ENCODE assay signal across 21 mouse cellular contexts in genomic region chr5:99327019-99327418, GRCm38 (mm10).
DNase-seq lines count a peak whose midpoint lies in the region; ATAC-seq lines count a peak whose summit lies in the region.
"Had no signal": no experiment of that assay in that cellular context is flagged by ENCODE, and none has a peak within 500 bp of the region (broad histone marks: within the 10 kb centered on the region; RNA-seq: fewer than 3 reads in every experiment).

No protein-coding gene starts in this region.

- H3K27ac ChIP-seq in kidney, embryonic 16.5 days (ENCODE audit: low read length), result no peak overlapping the region
- 0 out of 2 replicates have a peak overlapping the region, but pooled peaks have one; percentile 19 for H3K27ac ChIP-seq in intestine, embryonic 15.5 days
- H3K27ac ChIP-seq: embryonic facial prominence, embryonic 12.5 days; forebrain, embryonic 15.5 days; heart, embryonic 13.5 days had no signal

- intact Hi-C loops in left cerebral cortex, postnatal 10 days (cut with DNase I), result no loop called here

- H3K9me3 ChIP-seq in kidney, embryonic 16.5 days (ENCODE audit: low read length), result no peaks in the 10 kb centered on the region
- H3K9me3 ChIP-seq in intestine, embryonic 15.5 days, result no peaks in the 10 kb centered on the region
- H3K9me3 ChIP-seq: embryonic facial prominence, embryonic 12.5 days; forebrain, embryonic 15.5 days; heart, embryonic 13.5 days; megakaryocyte, embryonic 14.5 days had no signal

- ATAC-seq in kidney, embryonic 16.5 days (ENCODE audit: low FRiP score, low TSS enrichment), result no peak
- peak; percentile 70 for ATAC-seq in intestine, embryonic 15.5 days
- ATAC-seq in monocyte, adult 5-6 weeks (replicated peaks; ENCODE audit: insufficient number of reproducible peaks, low FRiP score, low TSS enrichment, poor library complexity, severe bottlenecking), result peak; percentile 92
- ATAC-seq: activated CD4-positive, CD25-positive, alpha-beta regulatory T cell, adult 4 months; forebrain, embryonic 15.5 days; inflammation-experienced regulatory T-cells, adult 6 months; midbrain, embryonic 16.5 days; Patski had no signal

- H3K4me3 ChIP-seq in kidney, embryonic 16.5 days (ENCODE audit: low read length), result no peak overlapping the region
- no peak overlapping the region for H3K4me3 ChIP-seq in intestine, embryonic 15.5 days (replicated peaks)
- H3K4me3 ChIP-seq: embryonic facial prominence, embryonic 12.5 days; forebrain, embryonic 15.5 days; heart, embryonic 13.5 days; megakaryocyte, embryonic 14.5 days had no signal

- no peaks in the 10 kb centered on the region for H3K4me1 ChIP-seq in kidney, embryonic 16.5 days (ENCODE audit: insufficient read depth, low read length)
- H3K4me1 ChIP-seq in intestine, embryonic 15.5 days (replicated peaks), result no peaks in the 10 kb centered on the region; the same call in 1 of the 2 replicates
- H3K4me1 ChIP-seq: embryonic facial prominence, embryonic 12.5 days; forebrain, embryonic 15.5 days had no signal

- H3K27me3 ChIP-seq in kidney, embryonic 16.5 days (ENCODE audit: insufficient read depth, low read length), result no peaks in the 10 kb centered on the region
- H3K27me3 ChIP-seq in intestine, embryonic 15.5 days (replicated peaks), result no peaks in the 10 kb centered on the region
- H3K27me3 ChIP-seq: embryonic facial prominence, embryonic 12.5 days; forebrain, embryonic 15.5 days; heart, embryonic 13.5 days; megakaryocyte, embryonic 14.5 days had no signal

- DNase-seq in kidney, adult 9 months, result peak; percentile 38
- peak; percentile 3 for DNase-seq in 416B (ENCODE audit: low read depth)
- DNase-seq in adrenal gland, postnatal 10 days, result no peak
- no peak for DNase-seq in left cerebral cortex, postnatal 10 days (ENCODE audit: extremely low spot score in 1 of 2, low spot score in 2 of 2)
- no peak for DNase-seq in spleen, adult 12 weeks (ENCODE audit: low spot score)
- DNase-seq: adrenal gland, postnatal 25 days; cerebellum, adult 2 months; heart, postnatal 36 days; right cerebral cortex, adult 18-20 months; thymus, postnatal 36 days had no signal

- H3K36me3 ChIP-seq in kidney, embryonic 16.5 days (ENCODE audit: insufficient read depth, low read length), result no peaks in the 10 kb centered on the region
- H3K36me3 ChIP-seq in intestine, embryonic 15.5 days, result no peaks in the 10 kb centered on the region
- H3K36me3 ChIP-seq: embryonic facial prominence, embryonic 12.5 days; forebrain, embryonic 15.5 days; heart, embryonic 13.5 days had no signal

- no peak overlapping the region for H3K4me2 ChIP-seq in kidney, embryonic 16.5 days (replicated peaks; ENCODE audit: low read depth, low read length)
- no peak overlapping the region for H3K4me2 ChIP-seq in intestine, embryonic 15.5 days (replicated peaks)
- H3K4me2 ChIP-seq: embryonic facial prominence, embryonic 12.5 days; forebrain, embryonic 15.5 days; heart, embryonic 13.5 days had no signal

- H3K9ac ChIP-seq in kidney, embryonic 16.5 days (replicated peaks; ENCODE audit: low read length), result no peak overlapping the region
- H3K9ac ChIP-seq in intestine, embryonic 15.5 days, result no peak overlapping the region
- H3K9ac ChIP-seq: embryonic facial prominence, embryonic 12.5 days; forebrain, embryonic 15.5 days; heart, embryonic 13.5 days had no signal

- WGBS in kidney, embryonic 16.5 days, result 83% methylated on average over 2 of the region's 2 CpGs
- WGBS in intestine, embryonic 15.5 days, result 59% methylated on average over 2 of the region's 2 CpGs

Comparison
In these comparisons a context has a peak if more than half of its experiments do, and no peak if none do; other contexts are left out.
1. DNase-seq: peak in kidney, adult 9 months (single experiment) and 416B (single experiment); none in adrenal gland, postnatal 10 days (single experiment), left cerebral cortex, postnatal 10 days (0 of 2) and spleen, adult 12 weeks (single experiment).